Mouse (Mus musculus): ENCODE results near the gene Cnpy3.
"Not testable (repeated sequence)": the region's sequence is repeated elsewhere in the genome, so short reads cannot be mapped to it uniquely, and the experiment has no call there.

The Cnpy3 gene

GRCm38 (mm10) chr17:46764916-46765315 is 12.9 kb upstream of the Cnpy3 start:
- DNase-seq (ENCODE audit: low spot score in 2 of 2): not testable (repeated sequence)

GRCm38 (mm10) chr17:46763544-46763943 is 11.5 kb upstream of the Cnpy3 start, which contains the start of gene Ptcra:
Gene Ptcra, minus strand, starts transcription at chr17:46763712.
- no peak for DNase-seq (ENCODE audit: low spot score in 2 of 2)

GRCm38 (mm10) chr17:46758753-46759152 is 6.7 kb upstream of the Cnpy3 start:
- DNase-seq (ENCODE audit: low spot score in 2 of 2): no peak

GRCm38 (mm10) chr17:46751056-46751793 is 789 bp downstream of the Cnpy3 start:
- no peak for DNase-seq (ENCODE audit: low spot score in 2 of 2)

- no peak for DNase-seq (ENCODE audit: low spot score in 2 of 2)
These were observed 1.4 kb downstream of the Cnpy3 start for GRCm38 (mm10) chr17:46750580-46750979.

- DNase-seq (ENCODE audit: low spot score in 2 of 2): no peak
These were observed 2.7 kb downstream of the Cnpy3 start for GRCm38 (mm10) chr17:46749282-46749681.

- no peak for DNase-seq (ENCODE audit: low spot score in 2 of 2)
These were observed 4.2 kb downstream of the Cnpy3 start for GRCm38 (mm10) chr17:46747806-46748205.

GRCm38 (mm10) chr17:46747234-46747633 is 4.8 kb downstream of the Cnpy3 start:
- DNase-seq (ENCODE audit: low spot score in 2 of 2): no peak

- DNase-seq (ENCODE audit: low spot score in 2 of 2): no peak
These were observed 6.5 kb downstream of the Cnpy3 start for GRCm38 (mm10) chr17:46745506-46745905.

GRCm38 (mm10) chr17:46742986-46743385 is 9.0 kb downstream of the Cnpy3 start:
- DNase-seq (ENCODE audit: low spot score in 2 of 2): no peak

- DNase-seq (ENCODE audit: low spot score in 2 of 2): no peak
These were observed 10.7 kb downstream of the Cnpy3 start for GRCm38 (mm10) chr17:46741305-46741704.

GRCm38 (mm10) chr17:46736160-46736559 is 15.9 kb downstream of the Cnpy3 start:
- no peak for DNase-seq (ENCODE audit: low spot score in 2 of 2)

- no peak for DNase-seq (ENCODE audit: low spot score in 2 of 2)
These were observed 16.7 kb downstream of the Cnpy3 start for GRCm38 (mm10) chr17:46735287-46735686.

- no peak for DNase-seq (ENCODE audit: low spot score in 2 of 2)
These were observed 18.0 kb downstream of the Cnpy3 start for GRCm38 (mm10) chr17:46734055-46734454.

GRCm38 (mm10) chr17:46728904-46729318 is 23.1 kb downstream of the Cnpy3 start, which contains the start of gene Gnmt:
Gene Gnmt, minus strand, starts transcription at chr17:46729168.
- DNase-seq (ENCODE audit: low spot score in 2 of 2): no peak

- DNase-seq (ENCODE audit: low spot score in 2 of 2): no peak
These were observed 23.5 kb downstream of the Cnpy3 start for GRCm38 (mm10) chr17:46728496-46728895.

- DNase-seq (ENCODE audit: low spot score in 2 of 2): no peak
These were observed 24.0 kb downstream of the Cnpy3 start for GRCm38 (mm10) chr17:46728021-46728420.

- DNase-seq (ENCODE audit: low spot score in 2 of 2): no peak
These were observed 24.7 kb downstream of the Cnpy3 start for GRCm38 (mm10) chr17:46727271-46727670.

GRCm38 (mm10) chr17:46725731-46726645 is 26.0 kb downstream of the Cnpy3 start:
- DNase-seq (ENCODE audit: low spot score in 2 of 2): no peak

- DNase-seq (ENCODE audit: low spot score in 2 of 2): no peak
These were observed 26.7 kb downstream of the Cnpy3 start for GRCm38 (mm10) chr17:46725273-46725672.

GRCm38 (mm10) chr17:46724477-46725084 is 27.4 kb downstream of the Cnpy3 start:
- no peak for DNase-seq (ENCODE audit: low spot score in 2 of 2)

GRCm38 (mm10) chr17:46721077-46721476 is 30.9 kb downstream of the Cnpy3 start:
- DNase-seq (ENCODE audit: low spot score in 2 of 2): no peak
